Mouse (Mus musculus): ENCODE data around the gene Dnah6. TPM values are rescaled to one million over a fixed set of nuclear protein-coding genes. Genes with fewer than 3 reads are reported as not detected.

Dnah6 gene
- polyA plus RNA-seq, 1 experiment from 2014 or later, result 0.14 TPM

DNA sequence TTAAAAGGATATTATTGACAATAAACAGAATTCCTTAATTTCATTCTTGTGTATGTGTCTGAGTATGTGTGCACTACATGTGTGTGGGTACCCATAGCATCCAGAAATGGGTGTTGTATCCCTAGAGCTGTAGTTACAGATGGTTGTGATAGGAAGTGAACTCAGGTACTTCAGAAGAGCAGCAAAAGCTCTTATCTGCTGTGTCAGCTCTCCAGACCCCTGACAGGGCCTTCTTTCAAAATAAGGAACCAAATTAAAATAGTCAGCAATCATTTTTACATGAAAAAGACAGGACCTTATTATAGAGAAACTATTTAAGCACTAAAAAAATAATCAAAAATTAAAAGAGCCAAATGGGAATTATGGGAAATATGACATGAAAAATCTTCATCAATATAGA lies 9.8 kb downstream of the Dnah6 start:
- Histone ChIP-seq H3K9ac (replicated peaks; ENCODE audit: low read length) (no peak overlapping the region), H3K9me3 (ENCODE audit: control insufficient read depth, low read length) (no peaks in the 10 kb centered on the region), H3K4me3 (replicated peaks; ENCODE audit: low read depth, low read length) (no peak overlapping the region), H3K4me2 (ENCODE audit: low read length) (no peak overlapping the region), H3K4me1 (ENCODE audit: control insufficient read depth, insufficient read depth, low read length) (no peaks in the 10 kb centered on the region), H3K27me3 (ENCODE audit: control insufficient read depth, insufficient read depth, low read length) (no peaks in the 10 kb centered on the region), H3K36me3 (ENCODE audit: control insufficient read depth, insufficient read depth, low read length) (no peaks in the 10 kb centered on the region), H3K27ac (replicated peaks; ENCODE audit: low read depth, low read length) (no peak overlapping the region)
- no peak for DNase-seq
- ATAC-seq (ENCODE audit: low FRiP score, low TSS enrichment), result no peak

DNA sequence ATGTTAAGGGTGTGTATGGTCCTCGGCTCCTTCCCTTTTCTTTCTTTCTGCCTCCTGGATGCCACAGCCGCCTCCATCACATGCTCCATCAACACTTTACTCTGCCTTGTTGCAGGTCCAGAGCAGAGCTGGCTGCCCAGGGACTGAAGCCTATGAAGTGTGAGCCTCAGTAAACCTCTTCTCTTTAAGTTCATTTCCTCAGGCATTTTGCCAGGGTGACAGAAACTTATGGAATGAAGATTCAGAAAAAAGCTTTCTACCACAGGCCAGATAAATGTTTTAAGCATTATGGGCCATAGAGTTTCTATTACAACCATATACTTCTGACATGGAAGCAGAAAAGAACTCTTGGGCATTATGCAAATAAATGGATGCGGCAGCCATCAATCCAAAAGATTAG lies 10.4 kb downstream of the Dnah6 start:
- DNase-seq (no peak), ATAC-seq (ENCODE audit: low FRiP score, low TSS enrichment) (no peak)
- Histone ChIP-seq H3K4me1 (ENCODE audit: control insufficient read depth, insufficient read depth, low read length) (no peaks in the 10 kb centered on the region), H3K27me3 (ENCODE audit: control insufficient read depth, insufficient read depth, low read length) (no peaks in the 10 kb centered on the region), H3K27ac (replicated peaks; ENCODE audit: low read depth, low read length) (no peak overlapping the region), H3K36me3 (ENCODE audit: control insufficient read depth, insufficient read depth, low read length) (no peaks in the 10 kb centered on the region), H3K9ac (replicated peaks; ENCODE audit: low read length) (no peak overlapping the region), H3K4me2 (ENCODE audit: low read length) (no peak overlapping the region), H3K4me3 (replicated peaks; ENCODE audit: low read depth, low read length) (no peak overlapping the region), H3K9me3 (ENCODE audit: control insufficient read depth, low read length) (no peaks in the 10 kb centered on the region)
- WGBS, result 88% methylated on average over 3 of the region's 3 CpGs

DNA sequence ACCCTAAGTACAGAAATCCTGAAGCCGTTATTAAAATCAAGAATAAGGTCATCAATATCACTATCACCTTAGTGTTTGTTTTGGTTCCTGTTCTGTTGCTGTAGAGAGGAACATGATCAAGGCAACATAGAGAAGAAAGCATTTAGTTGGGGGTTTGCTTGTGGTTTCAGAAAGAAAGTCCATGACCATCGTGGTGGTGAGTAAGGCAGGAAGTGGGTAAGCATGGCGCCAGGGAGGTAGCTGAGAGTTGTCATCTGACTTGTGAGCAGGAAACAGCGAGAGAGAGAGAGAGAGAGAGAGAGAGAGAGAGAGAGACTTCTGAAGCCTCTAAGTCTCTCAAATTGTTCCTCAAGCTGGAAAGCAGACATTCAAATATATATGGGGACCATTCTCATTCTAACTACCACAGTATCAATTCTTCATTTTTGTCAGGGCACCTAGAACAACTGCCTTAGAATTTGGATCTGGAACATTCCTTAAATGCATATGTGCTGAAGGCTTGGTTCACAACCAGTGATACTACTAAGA lies 10.9 kb downstream of the Dnah6 start:
- Histone ChIP-seq H3K9me3 (ENCODE audit: control insufficient read depth, low read length) (no peaks in the 10 kb centered on the region), H3K4me1 (ENCODE audit: control insufficient read depth, insufficient read depth, low read length) (no peaks in the 10 kb centered on the region), H3K9ac (replicated peaks; ENCODE audit: low read length) (no peak overlapping the region), H3K27ac (replicated peaks; ENCODE audit: low read depth, low read length) (no peak overlapping the region), H3K36me3 (ENCODE audit: control insufficient read depth, insufficient read depth, low read length) (no peaks in the 10 kb centered on the region), H3K4me3 (replicated peaks; ENCODE audit: low read depth, low read length) (no peak overlapping the region), H3K27me3 (ENCODE audit: control insufficient read depth, insufficient read depth, low read length) (no peaks in the 10 kb centered on the region), H3K4me2 (ENCODE audit: low read length) (no peak overlapping the region)
- DNase-seq, result no peak
- WGBS, result 89% methylated on average over 4 of the region's 4 CpGs
- no peak for ATAC-seq (ENCODE audit: low FRiP score, low TSS enrichment)

DNA sequence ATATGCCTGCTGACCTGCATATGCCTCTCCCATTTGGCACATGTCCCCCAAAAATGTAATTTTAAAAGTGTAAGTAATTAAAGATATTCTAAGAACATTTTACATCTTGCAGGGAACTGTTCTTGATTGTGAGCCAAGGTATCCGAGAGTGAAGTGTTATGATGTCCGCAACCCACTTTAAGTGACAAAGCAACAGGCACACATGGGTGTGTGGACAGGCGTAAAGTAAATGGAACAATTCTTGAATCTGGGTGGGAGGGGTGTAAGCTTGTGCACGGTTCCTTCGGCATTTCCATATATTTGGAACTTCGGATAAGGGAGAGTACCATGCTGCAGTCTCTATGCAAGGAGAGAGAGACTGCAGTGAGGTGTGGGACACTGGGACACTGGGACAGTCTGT lies 11.9 kb downstream of the Dnah6 start:
- H3K4me1 ChIP-seq (ENCODE audit: control insufficient read depth, insufficient read depth, low read length), result no peaks in the 10 kb centered on the region
- DNase-seq, result no peak
- no peak overlapping the region for H3K27ac ChIP-seq (replicated peaks; ENCODE audit: low read depth, low read length)
- H3K9me3 ChIP-seq (ENCODE audit: control insufficient read depth, low read length), result no peaks in the 10 kb centered on the region
- H3K27me3 ChIP-seq (ENCODE audit: control insufficient read depth, insufficient read depth, low read length), result no peaks in the 10 kb centered on the region
- ATAC-seq (ENCODE audit: low FRiP score, low TSS enrichment), result no peak
- no peak overlapping the region for H3K4me2 ChIP-seq (ENCODE audit: low read length)
- no peak overlapping the region for H3K4me3 ChIP-seq (replicated peaks; ENCODE audit: low read depth, low read length)
- WGBS, result 93% methylated on average over 6 of the region's 6 CpGs
- no peaks in the 10 kb centered on the region for H3K36me3 ChIP-seq (ENCODE audit: control insufficient read depth, insufficient read depth, low read length)
- no peak overlapping the region for H3K9ac ChIP-seq (replicated peaks; ENCODE audit: low read length)

DNA sequence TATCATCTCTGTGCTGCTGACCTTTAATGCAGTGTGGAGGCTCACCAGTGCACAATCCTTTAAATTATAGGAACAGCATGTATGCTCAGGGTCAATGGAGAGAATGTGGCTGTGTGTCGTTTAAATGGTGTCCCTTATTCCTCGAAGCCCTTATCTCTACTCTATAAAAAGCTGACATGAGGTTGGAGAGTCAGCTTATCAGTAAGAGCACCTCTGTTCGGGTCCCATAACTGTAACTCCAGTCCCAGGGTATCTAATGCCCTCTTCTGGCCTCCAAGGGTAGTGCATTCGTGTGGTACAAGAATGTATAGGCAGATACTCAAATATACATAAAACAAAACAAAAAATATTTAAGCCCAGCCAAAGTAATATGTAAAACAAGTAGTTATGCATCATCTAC lies 16.5 kb downstream of the Dnah6 start:
- Histone ChIP-seq H3K36me3 (ENCODE audit: control insufficient read depth, insufficient read depth, low read length) (no peaks in the 10 kb centered on the region), H3K9me3 (ENCODE audit: control insufficient read depth, low read length) (no peaks in the 10 kb centered on the region), H3K4me1 (ENCODE audit: control insufficient read depth, insufficient read depth, low read length) (no peaks in the 10 kb centered on the region), H3K27ac (replicated peaks; ENCODE audit: low read depth, low read length) (no peak overlapping the region), H3K4me2 (ENCODE audit: low read length) (no peak overlapping the region), H3K27me3 (ENCODE audit: control insufficient read depth, insufficient read depth, low read length) (no peaks in the 10 kb centered on the region), H3K4me3 (replicated peaks; ENCODE audit: low read depth, low read length) (no peak overlapping the region), H3K9ac (replicated peaks; ENCODE audit: low read length) (no peak overlapping the region)
- ATAC-seq (ENCODE audit: low FRiP score, low TSS enrichment) (no peak), DNase-seq (no peak)
- 89% methylated on average over 4 of the region's 4 CpGs for WGBS

DNA sequence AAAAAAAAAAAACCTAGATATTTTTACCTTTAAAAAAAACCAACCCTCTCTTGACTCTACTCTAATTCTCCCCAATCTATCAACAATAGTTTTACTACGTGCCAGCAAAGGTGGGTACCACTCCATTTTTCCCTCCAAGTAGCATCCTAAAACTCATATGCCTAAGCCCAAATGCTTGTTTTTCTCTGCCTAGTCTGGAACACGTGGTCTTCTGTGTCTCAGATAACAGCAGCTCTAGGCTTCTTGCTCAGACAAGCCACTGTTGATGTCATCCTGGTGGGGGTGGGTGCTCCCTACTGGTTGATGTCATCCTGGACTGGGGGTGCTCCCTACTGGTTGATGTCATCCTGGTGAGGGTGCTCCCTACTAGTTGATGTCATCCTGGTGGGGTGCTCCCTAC lies 17.7 kb downstream of the Dnah6 start:
- no peak for DNase-seq
- Histone ChIP-seq H3K36me3 (ENCODE audit: control insufficient read depth, insufficient read depth, low read length) (no peaks in the 10 kb centered on the region), H3K4me3 (replicated peaks; ENCODE audit: low read depth, low read length) (no peak overlapping the region), H3K4me2 (ENCODE audit: low read length) (no peak overlapping the region), H3K27ac (replicated peaks; ENCODE audit: low read depth, low read length) (no peak overlapping the region), H3K4me1 (ENCODE audit: control insufficient read depth, insufficient read depth, low read length) (no peaks in the 10 kb centered on the region), H3K9me3 (ENCODE audit: control insufficient read depth, low read length) (no peaks in the 10 kb centered on the region), H3K27me3 (ENCODE audit: control insufficient read depth, insufficient read depth, low read length) (no peaks in the 10 kb centered on the region), H3K9ac (replicated peaks; ENCODE audit: low read length) (no peak overlapping the region)
- no peak for ATAC-seq (ENCODE audit: low FRiP score, low TSS enrichment)
- WGBS, result 82% methylated on average over 2 of the region's 2 CpGs

DNA sequence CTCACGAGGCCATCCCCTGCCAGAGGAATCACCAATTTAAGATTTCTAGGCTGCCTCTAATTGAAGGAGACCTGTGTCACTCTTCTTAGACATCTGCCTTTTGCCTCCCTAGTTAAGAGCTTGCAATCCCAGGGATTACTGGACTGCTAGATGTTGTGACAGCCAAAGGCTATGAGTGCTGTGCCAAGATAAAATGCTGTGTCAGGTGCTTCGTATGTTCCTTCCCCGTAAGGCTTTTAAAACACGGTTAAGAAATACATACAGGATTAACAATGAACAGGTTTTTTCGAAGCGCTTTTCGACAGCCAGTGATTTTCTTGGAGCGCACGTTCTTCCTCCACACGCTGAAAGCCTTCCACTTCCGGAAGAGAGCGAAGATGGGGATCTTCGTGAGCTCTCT lies 26.2 kb downstream of the Dnah6 start:
- H3K4me2 ChIP-seq (ENCODE audit: low read length), result no peak overlapping the region
- no peaks in the 10 kb centered on the region for H3K27me3 ChIP-seq (ENCODE audit: control insufficient read depth, insufficient read depth, low read length)
- H3K4me1 ChIP-seq (ENCODE audit: control insufficient read depth, insufficient read depth, low read length), result no peaks in the 10 kb centered on the region
- 89% methylated on average over 13 of the region's 13 CpGs for WGBS
- no peak overlapping the region for H3K9ac ChIP-seq (replicated peaks; ENCODE audit: low read length)
- ATAC-seq (ENCODE audit: low FRiP score, low TSS enrichment) (no peak), DNase-seq (no peak)
- H3K36me3 ChIP-seq (ENCODE audit: control insufficient read depth, insufficient read depth, low read length), result no peaks in the 10 kb centered on the region
- H3K4me3 ChIP-seq (replicated peaks; ENCODE audit: low read depth, low read length), result no peak overlapping the region
- H3K9me3 ChIP-seq (ENCODE audit: control insufficient read depth, low read length), result no peaks in the 10 kb centered on the region
- H3K27ac ChIP-seq (replicated peaks; ENCODE audit: low read depth, low read length), result no peak overlapping the region

DNA sequence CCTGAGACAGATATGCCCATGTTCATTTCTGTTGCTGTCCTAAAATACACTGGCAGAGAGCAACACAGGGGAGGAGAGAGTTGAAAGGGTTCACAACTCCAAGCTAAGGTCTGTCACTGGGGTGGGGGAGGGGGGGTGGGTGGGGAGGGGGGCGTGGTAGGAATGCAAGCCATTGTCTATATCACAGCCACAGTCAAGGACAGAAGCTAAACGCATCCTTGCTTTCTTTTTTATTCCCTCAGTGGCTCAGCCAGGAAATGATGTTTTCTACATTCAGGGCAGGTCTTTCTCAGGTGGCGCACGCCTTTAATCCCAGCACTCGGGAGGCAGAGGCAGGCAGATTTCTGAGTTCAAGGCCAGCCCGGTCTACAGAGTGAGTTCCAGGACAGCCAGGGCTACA lies 30.7 kb downstream of the Dnah6 start:
- ATAC-seq (ENCODE audit: low FRiP score, low TSS enrichment), result no peak
- Histone ChIP-seq H3K9ac (replicated peaks; ENCODE audit: low read length) (no peak overlapping the region), H3K27me3 (ENCODE audit: control insufficient read depth, insufficient read depth, low read length) (no peaks in the 10 kb centered on the region), H3K27ac (replicated peaks; ENCODE audit: low read depth, low read length) (no peak overlapping the region), H3K9me3 (ENCODE audit: control insufficient read depth, low read length) (no peaks in the 10 kb centered on the region), H3K4me3 (replicated peaks; ENCODE audit: low read depth, low read length) (no peak overlapping the region), H3K4me2 (ENCODE audit: low read length) (no peak overlapping the region), H3K4me1 (ENCODE audit: control insufficient read depth, insufficient read depth, low read length) (no peaks in the 10 kb centered on the region), H3K36me3 (ENCODE audit: control insufficient read depth, insufficient read depth, low read length) (no peaks in the 10 kb centered on the region)
- DNase-seq, result no peak
- WGBS, result 84% methylated on average over 6 of the region's 6 CpGs

DNA sequence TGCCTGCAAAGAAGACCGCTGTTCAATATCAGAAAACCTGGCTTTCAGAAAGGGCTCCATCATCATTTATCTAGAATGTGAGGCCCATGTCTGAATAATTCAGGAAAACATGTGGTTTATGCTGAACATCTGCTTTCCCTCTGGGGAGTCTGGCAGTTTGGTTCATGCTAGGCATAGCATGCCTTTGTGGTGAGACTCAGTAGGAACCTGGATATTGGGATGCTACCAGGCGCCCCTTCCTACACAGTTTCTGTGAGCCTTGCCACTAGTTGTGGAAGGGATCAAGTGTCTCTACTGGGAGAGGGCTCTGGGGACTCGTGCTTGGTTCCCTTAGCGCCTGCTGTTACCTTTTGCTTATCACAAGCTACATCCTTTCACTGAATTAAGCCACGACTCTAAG lies 37.2 kb downstream of the Dnah6 start:
- no peak overlapping the region for H3K4me2 ChIP-seq (ENCODE audit: low read length)
- H3K27me3 ChIP-seq (ENCODE audit: control insufficient read depth, insufficient read depth, low read length), result no peaks in the 10 kb centered on the region
- no peak for DNase-seq
- no peaks in the 10 kb centered on the region for H3K9me3 ChIP-seq (ENCODE audit: control insufficient read depth, low read length)
- H3K36me3 ChIP-seq (ENCODE audit: control insufficient read depth, insufficient read depth, low read length), result no peaks in the 10 kb centered on the region
- H3K4me3 ChIP-seq (replicated peaks; ENCODE audit: low read depth, low read length), result no peak overlapping the region
- WGBS, result 88% methylated on average over 5 of the region's 5 CpGs
- no peak overlapping the region for H3K27ac ChIP-seq (replicated peaks; ENCODE audit: low read depth, low read length)
- H3K9ac ChIP-seq (replicated peaks; ENCODE audit: low read length), result no peak overlapping the region
- no peaks in the 10 kb centered on the region for H3K4me1 ChIP-seq (ENCODE audit: control insufficient read depth, insufficient read depth, low read length)
- no peak for ATAC-seq (ENCODE audit: low FRiP score, low TSS enrichment)

Data from midbrain, embryonic 14.5 days (tissue).